Mouse (Mus musculus) liver, adult 2 months (tissue): ENCODE data around the gene Tmem178b.

Experiments used
- CTCF ChIP-seq: fragments of 200-500 bp; IDR thresholded peaks from 2 replicates; pipeline ENCODE4 v1.5.1; 2011; ENCODE audit warnings: low read depth, low read length, control low read depth
- POLR2A ChIP-seq: fragments of 200-500 bp; IDR thresholded peaks from 2 replicates; pipeline ENCODE4 v1.6.1; 2011; ENCODE audit warnings: low read length, control low read depth; ENCODE audit not compliant: insufficient read depth; ENCODE audit errors: extremely low read depth

DNA sequence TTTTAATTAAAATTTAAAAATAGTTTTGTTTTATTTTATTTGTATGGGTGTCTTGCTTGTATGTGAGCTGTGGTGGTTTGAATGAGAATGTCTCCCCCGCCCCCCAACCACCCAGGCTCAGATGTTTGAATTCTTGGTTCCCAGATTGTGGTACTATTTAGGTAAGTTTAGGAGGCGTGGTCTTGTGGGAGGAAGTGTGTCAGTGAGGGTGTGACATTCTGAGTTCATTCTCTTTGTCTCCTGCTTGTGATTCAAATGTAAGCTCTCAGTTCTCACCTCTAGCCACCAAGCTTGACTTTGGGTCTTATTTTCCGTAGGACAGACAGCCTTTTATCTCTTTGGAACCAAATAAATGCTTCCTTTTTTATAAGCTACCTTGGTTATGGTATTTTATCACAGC, 17.7 kb downstream of the Tmem178b start:
- TF ChIP-seq CTCF: no peak
- no peak for TF ChIP-seq POLR2A
